Mouse (Mus musculus): ENCODE measurements around the gene Cryba4. TPM values are rescaled to one million over a fixed set of nuclear protein-coding genes. Genes with fewer than 3 reads are reported as not detected.

The Cryba4 gene
- total RNA-seq, 2 experiments from 2014 or later, result 7.2 to 7.8 TPM

DNA sequence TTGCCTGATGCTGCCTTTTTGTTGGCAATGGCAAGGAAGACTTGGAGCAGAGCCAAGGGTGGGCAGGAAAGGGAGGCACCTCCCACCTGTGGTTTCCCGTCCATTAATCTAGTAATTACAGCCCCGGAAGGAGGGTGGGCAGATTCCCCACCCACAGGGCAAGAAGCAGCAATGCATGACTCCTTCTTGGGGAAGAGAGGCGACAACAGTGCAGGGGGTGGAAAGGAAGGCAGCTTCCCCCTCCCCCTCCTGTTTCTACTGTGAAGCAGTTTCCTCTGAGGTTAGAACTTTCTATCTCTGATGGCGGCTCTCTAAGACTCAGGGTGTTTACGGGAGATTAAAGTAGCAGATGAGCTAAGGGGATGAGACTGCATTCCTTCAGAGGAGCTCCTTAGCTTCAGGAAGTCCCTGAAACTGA, 9.9 kb downstream of the Cryba4 start:
- DNase-seq, result peak; percentile 51 to 56
- intact Hi-C loops (cut with DNase I), result loop anchor here (2.0 kb wide), 1 partner anchor 34 kb away; the partner anchor contains the start of gene Tpst2

DNA sequence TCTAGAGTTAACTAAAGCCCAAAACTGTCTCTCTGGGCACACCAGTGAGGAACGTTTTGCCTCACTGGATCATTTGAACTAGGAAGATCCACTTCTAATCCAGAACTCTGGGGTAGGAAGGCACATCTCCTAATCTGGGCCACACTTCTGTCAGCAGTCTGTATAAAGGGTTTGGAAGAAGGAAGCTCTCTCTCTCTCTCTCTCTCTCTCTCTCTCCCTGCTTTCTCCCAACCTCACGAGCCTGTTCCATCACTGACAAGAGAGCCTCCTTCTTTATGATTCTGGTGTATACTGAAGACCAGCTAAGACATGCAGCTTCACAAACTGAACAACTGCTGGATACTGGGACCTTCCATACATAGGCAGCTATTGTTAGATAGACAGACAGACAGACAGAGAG, 10.5 kb downstream of the Cryba4 start:
- intact Hi-C loops (cut with DNase I), result loop anchor here (2.0 kb wide), 2 partner anchors 35 to 85 kb away; partner anchors contain the start of genes Tfip11 and Tpst2
- no peak for DNase-seq

DNA sequence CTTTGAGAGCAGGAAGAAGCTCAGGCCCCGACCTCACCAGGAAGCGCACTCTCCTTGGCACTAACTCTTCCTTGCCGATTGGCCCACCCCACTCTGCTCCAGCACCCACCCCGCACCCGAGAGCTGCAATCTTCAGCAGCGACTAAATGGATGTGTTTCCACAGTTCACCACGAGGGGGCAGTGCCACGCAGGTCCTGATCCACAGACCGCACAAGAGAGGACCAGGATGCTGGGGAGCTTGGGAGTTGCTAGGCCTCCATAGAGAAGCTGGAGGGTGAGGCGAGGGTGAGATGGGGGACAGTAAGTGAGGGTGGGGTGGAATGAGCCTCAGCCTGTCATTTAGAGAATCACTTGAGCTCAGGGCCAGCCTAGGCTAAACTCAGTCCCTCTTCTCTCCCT, 11.6 kb downstream of the Cryba4 start:
- DNase-seq, result peak; percentile 89 to 94
- intact Hi-C loops (cut with DNase I), result loop anchor here (1.0 to 2.0 kb wide), 3 partner anchors 86 to 187 kb away; partner anchors contain the start of gene Tfip11

DNA sequence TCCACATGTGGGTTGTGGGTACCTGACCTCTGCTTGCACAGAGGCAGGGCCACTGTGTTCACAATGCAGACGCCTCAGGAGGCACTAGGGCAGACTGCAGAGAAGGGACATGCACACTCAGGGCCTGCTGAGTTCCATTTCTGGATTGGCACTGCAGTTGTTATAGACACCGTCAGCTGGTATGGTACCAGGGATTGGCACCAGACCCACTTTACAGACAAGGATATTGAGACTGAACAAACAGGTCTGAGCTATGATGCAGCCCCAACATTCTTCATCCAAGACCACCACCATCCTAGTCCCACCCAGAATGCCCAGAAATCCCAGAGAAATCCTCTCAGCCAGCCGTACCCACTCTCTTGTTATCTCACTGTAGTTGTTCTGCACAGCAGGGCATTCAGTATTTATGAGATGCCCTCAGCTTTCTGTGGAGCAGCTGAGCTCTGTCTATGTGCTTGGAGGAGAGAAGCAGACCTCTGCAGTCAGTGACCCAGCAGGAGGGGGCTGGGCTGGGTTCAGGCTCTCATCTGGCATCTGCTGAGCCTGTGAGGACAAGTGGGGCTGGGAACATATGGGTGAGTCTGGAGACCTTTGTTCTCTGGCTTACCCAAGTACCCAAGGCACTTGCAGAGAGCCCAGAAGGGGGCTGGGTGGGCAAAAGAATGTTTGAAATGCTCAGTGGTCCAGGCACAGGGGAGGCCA, 13.4 kb downstream of the Cryba4 start:
- intact Hi-C loops (cut with DNase I), result no loop called here
- no peak for DNase-seq

DNA sequence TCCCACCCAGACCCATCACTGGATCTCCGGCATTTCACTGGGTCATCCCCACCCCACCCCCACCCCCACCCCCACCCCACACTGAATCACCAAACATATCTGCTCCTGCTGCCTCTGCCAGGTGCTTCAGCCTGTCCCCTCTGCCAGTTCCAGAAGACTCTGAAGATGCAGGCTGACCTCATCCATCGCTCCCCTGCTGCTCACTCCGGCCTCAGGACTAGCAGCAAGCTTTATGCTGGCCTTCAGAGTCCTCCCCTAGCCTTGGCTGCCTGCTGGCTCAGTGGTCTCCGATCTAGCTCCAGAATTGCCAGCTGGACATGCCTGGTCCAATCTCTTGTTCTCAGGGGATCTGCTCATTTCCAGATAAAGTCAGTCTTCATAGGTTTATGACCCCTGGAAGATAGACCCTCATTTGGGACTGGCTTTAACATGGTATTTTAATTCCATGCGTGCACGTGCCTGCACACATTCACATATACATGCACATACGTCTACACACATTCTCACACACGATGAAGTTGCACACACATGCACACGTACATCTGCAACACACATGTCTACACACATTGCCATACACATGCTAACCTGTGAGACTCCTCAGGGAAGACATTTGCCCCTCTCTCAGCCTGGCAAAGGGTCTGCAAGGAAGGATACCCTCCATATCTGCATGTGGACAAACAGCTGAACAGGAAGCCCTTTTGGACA, 14.3 kb downstream of the Cryba4 start:
- DNase-seq, result no peak
- intact Hi-C loops (cut with DNase I), result no loop called here

DNA sequence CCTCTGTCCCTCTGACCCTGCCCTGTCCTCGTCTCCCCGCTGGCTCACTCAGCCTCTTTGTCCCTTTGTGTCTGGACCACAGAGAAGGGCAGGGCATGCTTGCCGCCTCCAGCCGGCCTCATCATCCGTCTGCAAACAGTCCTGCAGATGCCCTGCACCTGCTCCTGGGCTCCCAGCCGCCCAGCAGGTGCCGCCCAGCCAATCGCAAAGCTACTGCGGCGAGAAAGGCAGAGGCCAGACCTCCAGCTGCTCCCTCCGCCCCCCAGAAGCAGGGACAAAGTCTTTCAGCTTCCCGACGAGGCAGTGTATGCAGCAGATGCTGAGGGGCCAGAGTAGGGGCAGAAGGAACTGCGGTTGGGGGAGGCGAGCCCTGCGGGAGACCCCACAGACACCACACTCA, 14.9 kb downstream of the Cryba4 start:
- intact Hi-C loops (cut with DNase I), result no loop called here
- no peak for DNase-seq

DNA sequence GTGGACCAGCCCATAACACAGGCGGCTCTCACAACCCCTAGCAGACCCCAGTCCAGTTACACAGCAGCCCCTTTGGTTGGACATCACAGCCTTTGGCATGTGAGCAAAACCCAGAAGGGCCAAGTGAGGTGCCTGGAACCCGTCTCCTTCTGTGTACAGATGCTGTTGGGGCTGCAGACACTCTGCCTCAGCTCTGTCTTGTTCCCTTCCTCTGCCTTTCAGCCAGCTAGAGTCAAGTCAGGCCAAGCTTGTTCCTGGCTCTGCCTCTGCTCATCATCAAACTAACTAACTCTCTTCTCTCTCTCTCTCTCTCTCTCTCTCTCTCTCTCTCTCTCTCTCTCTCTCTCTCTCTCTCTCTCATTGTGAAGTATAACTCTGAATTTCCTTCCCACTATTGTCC, 15.7 kb downstream of the Cryba4 start:
- intact Hi-C loops (cut with DNase I), result no loop called here
- DNase-seq, result no peak

DNA sequence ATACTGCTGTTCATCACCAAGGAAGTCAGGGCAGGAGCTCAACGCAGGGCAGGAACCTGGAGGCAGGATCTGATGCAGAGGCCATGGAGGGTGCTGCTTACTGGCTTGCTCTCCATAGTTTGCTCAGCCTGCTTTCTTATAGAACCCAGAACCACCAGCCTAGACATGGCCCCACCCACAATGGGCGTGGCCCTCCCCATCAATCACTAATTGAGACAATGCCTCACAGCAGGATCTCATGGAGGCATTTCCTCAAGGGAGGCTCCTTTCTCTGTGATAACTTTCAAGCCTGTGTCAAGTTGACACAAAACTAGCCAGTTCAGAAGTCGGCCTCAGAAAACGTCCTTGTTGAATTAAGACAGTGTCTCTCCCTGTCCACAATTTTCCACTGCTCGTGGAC, 16.5 kb downstream of the Cryba4 start:
- no peak for DNase-seq
- intact Hi-C loops (cut with DNase I), result no loop called here

DNA sequence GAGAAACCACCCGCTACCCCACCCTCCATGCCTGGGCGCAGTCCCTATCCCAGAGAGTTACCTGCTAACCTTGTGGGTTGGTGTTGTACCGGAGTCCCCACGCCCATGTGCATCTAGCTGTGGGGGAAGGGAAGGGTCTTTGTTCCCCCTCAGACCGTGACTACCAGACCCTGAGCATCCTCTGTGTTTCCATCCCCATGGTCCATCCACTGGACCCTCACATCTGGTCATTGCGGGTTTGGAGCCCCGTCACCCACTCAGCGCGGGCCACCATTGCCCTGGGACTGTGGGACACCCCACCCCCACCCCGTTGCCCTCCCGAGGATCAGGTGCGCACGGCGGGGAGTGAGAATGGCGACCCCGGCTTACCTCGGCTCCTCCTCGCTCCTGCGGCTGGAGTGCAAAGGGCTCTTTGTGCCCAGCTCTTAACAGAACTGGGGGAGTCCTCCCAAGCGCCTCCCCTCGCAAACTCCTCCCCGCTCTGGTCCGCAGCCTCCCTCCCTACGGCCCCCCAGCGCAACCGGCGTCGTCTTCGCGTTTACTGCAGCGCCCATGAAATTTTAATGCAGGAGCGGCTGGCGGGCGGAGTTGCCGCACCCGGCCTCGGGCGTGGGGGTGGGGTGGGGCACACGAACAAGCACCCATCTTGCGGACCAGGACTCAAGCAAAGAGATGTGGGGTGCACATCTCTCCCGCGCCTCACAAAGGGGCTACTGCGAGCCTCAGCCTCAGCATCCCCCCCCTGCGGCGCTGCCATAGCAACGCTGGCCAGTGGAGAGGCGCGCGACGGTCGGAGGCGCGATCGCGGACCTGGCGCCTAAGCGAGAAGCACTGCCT, 23.9 kb downstream of the Cryba4 start:
- intact Hi-C loops (cut with DNase I), result no loop called here
- no peak for DNase-seq

DNA sequence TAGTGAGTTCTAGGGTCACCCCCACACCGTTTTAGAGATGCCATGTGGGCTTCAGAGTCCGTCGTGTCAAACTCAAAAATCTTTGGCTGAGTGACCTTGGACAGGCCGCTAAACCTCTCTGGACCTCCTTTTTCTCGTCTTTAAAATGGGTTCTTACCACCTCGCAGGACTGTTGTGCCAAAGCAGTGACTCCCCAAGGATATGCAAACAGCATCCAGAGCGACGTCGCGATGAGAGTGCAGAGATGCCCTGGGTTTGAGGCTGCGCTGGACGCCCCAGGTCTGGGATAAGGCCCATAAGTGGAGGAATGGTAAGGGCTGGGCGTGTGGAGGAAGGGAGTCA, 24.4 kb downstream of the Cryba4 start:
- no peak for DNase-seq
- intact Hi-C loops (cut with DNase I), result no loop called here

DNA sequence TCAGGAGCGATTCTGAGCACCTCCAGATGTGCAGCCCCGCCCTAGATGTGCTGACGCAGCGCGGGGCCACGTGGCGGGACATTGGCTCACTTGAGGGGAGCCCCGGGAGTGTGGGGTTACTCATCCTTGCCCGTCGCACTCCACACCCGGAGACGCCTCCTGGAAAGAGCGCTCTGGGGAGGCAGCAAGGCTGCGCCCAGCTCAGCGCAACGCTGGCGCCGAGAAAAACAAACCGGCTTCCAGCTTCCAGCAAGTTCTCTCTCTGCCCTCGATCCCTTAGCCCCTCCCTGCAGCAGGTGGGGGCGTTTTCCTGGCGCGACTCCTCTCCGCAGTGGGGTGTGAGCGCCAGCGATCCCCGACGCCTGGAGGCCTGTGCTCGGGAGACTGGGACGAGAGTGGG, 25.0 kb downstream of the Cryba4 start:
- intact Hi-C loops (cut with DNase I), result no loop called here
- no peak for DNase-seq

DNA sequence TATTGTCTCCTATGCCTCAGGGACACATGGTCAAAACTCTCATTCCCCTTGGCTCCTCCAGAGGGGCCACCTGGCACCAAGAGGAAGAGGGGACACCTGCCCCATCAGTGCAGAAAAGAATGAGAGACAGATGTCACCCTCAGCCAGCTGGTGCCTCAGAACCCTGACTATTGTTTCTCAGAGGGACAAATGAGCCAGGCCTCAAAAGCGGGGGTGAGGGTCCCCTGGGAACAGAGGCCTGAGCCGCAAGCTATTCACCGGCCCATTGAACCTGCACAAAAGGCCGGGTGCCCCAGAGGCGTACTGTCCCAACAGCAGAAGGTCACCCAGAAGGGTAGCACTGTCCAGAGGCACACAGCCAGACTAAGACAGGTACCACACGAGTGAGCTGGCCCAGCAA, 26.7 kb downstream of the Cryba4 start:
- no peak for DNase-seq
- intact Hi-C loops (cut with DNase I), result no loop called here

DNA sequence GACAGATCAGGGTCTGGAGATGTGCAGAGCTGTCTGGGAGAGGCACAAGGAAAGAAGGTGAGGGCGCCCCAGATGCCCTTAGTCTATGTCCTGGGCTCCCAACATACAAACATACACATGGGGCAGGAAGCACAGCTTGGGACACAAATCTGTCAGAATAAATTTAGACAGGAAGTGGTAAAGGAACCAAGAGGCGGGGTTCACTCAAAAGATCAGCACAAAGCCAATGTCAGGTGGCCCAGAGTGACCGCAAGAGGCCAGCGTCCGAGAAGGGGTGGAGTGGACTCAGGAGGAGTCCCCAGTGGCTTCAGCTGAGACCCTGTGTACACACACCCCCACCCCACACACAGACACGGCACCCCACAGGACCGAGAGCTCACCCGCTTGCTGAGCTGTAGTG, 32.1 kb downstream of the Cryba4 start:
- DNase-seq, result no peak
- intact Hi-C loops (cut with DNase I), result no loop called here

DNA sequence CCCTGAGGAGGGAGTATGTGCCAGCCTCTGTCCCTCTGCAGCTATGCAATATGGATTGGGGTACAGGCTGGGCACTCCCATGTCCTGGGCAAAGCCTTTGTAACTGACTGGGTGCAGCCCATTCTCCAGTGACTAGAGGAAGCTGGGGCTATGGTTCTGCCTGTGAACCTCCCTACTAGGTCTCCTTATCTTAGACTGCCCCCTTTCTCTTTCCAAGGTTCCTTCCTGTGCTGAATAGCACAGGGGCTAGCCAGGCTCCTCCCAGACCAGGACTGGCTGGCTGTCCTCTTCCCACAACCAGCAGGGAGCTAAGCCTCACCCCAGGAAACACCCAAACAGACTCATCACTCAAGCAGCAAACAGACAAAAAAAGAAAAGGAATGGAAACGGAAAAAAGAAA, 32.9 kb downstream of the Cryba4 start:
- intact Hi-C loops (cut with DNase I), result no loop called here
- DNase-seq, result no peak

DNA sequence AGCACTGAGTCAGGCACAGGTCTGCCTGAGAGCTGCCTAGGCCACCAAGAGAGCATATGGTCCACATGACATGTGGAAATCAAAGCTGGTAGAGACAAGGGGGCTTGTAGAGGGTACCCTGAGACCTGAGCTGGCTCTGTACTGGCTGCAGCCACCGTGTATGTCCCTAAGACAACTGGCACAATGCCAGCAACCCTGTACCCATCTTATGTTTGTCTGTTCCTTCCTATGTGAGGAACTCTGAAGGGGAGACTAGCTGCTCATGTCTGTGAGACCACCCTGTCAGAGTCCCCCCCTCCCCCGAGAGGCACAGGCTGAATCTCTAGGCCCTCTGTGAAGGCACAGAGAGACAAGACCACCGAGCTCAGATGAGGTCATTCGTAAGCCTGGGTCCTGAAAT, 33.6 kb downstream of the Cryba4 start:
- DNase-seq, result no peak
- intact Hi-C loops (cut with DNase I), result no loop called here

DNA sequence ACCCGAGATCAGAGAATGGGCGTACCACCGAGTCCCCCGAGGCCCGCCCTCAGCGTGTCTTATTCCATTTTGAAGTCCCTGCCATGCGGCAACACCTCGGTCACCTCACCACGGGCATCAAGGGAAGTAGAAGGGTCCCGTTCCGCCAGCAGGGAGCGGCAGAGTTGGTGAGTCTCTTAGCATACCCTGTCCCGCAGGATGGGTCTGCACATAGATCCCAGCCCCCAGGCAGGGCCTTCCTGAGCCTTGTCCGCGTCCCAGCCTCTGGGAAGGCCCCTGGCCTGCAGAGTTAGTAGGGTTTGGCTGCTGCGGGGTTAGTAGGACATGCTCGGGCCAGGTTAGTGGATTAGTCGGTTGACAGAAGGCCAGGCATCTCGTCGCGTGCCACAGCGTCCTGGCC, 35.3 kb downstream of the Cryba4 start:
- intact Hi-C loops (cut with DNase I), result loop anchor here (2.0 kb wide), 1 partner anchor 212 kb away; no protein-coding TSS in a partner anchor
- DNase-seq, result no peak

DNA sequence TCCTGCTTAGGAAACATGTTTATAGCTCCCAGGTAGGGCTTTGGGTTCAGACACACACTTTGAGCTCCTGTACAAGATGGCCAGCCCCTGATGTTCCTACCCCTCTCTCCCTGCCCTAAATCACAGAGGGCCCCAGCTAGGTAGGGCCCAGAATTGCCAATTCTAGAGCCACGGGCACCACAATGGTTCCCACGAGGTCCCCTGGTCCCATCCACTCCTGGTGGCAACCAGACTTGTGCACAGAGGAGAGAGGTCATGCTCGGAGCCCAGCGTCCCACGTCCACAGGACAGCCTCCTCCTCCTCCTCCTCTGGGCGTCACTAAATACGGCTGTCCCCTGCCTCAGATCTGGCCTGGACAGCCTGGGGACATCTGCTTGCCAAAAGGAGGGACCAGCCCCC, 36.0 kb downstream of the Cryba4 start:
- no peak for DNase-seq
- intact Hi-C loops (cut with DNase I), result loop anchor here (2.0 kb wide), 1 partner anchor 212 kb away; no protein-coding TSS in a partner anchor

DNA sequence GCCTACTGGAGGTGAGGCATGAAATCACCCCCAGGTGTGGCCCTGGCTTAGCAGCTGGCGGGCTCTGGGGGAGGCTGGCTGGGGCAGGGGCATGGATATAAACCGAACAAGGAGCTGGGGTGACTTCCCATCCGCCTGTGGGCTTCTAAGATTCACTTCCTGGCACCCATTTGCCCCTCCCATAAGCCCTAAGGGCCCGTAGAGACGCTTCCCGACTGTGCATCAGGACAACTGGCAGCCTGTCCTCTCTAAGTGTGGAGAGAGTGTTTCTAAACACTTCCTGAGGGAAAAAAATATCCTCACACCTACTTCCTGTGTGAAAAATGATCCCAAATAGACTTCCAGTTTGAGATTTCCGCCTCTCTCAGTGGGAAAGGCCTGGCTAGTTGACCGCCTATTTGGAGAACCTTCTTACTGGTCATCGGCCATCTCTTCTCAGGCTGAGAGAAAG, 36.5 kb downstream of the Cryba4 start:
- intact Hi-C loops (cut with DNase I), result loop anchor here (2.0 kb wide), 1 partner anchor 213 kb away; no protein-coding TSS in a partner anchor
- no peak for DNase-seq

DNA sequence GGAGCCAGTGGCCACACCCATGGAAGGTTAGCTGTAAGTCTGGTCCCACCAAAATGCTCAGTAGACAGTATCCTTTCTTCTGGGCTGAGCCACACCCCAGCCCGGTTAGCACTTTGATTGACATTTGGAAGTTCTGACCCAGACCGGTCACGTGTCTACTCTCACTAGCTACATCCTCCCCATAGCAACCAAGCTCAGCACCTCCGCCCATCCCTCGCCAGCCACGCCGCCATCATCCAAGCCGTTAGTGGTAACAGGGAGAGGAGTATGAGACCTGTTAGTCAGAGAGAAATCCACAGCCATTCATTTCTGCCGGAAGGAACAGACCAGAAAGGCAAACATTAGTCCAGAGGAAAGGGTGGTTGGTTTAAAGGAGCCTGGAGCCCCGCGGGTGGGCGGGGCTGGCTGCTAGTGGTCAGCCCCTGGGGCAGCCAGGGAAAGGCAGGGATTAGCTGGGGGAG, 37.0 kb downstream of the Cryba4 start:
- no peak for DNase-seq

DNA sequence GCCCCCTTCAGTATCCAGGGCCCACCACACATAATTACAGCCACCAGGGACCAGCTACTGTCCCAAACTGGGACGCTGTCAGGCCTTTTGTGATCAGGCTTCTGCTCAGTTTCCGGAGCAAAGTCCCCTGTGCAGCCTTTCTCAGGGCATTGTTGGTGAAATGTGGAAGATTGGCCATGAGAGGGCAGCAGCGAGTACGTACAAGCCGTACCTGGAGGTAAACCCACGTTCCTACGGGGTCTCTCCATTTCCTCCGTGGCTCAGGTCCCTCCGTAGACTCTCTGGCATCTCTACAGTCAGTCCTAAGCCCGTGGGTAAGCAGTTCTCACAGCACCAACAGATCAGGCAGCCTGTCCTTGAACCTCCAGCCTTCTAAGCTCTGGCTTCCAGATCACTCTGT, 37.9 kb downstream of the Cryba4 start:
- peak; percentile 65 to 73 for DNase-seq

More for the DNA sequence above, 37.0 kb downstream of the Cryba4 start:
- intact Hi-C loops (cut with DNase I), result no loop called here

More for the DNA sequence above, 37.9 kb downstream of the Cryba4 start:
- intact Hi-C loops (cut with DNase I), result no loop called here
